Mouse (Mus musculus): ENCODE data around the gene 2510002D24Rik. TPM values are rescaled to one million over a fixed set of nuclear protein-coding genes. Genes with fewer than 3 reads are reported as not detected.

The 2510002D24Rik gene
- polyA plus RNA-seq (2015; fragmentation: Nextera tagmentation; extraction: Ambion mirVana): 16.4 and 18.1 TPM in 2 replicates

- WGBS (ENCODE audit: insufficient replicate concordance): under 1% methylated on average over 46 of the region's 46 CpGs
Observed at GRCm38 (mm10) chr16:18836468-18837208, at the start of gene 2510002D24Rik, which contains the start of gene Gm28539. TSS of gene 2510002D24Rik (plus strand) at chr16:18836578. TSS of gene Gm28539 (plus strand) at chr16:18836584.

DNA sequence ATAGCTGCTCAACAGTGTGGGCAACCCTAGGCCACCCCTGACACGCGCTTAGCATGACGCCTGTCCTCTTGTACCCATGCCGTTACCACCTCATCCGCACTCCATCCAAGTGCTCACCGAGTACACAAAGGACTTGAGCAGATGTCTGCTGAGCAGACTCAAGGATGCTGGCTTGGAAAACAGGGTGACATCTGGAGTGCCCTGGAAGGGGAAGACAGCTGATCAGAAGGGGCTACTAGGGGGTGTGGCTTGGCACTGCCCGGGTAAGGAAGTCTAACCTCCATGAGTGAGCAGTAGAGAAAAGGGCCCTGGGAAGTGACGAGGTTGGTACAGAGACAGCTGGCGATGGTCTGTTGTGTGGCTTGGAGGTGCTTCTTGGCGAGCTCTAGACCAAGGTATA lies 49.7 kb upstream of the 2510002D24Rik start:
- Histone ChIP-seq H3K4me2 (ENCODE audit: low read depth, low read length) (no peak overlapping the region), H3K9ac (ENCODE audit: low read depth, low read length) (no peak overlapping the region), H3K4me1 (ENCODE audit: control insufficient read depth, low read depth, low read length) (peaks cover 13% of the 10 kb centered on the region), H3K4me3 (ENCODE audit: low read depth, low read length) (no peak overlapping the region), H3K27ac (ENCODE audit: low read length) (no peak overlapping the region), H3K27me3 (ENCODE audit: control insufficient read depth, insufficient read depth, low read depth, low read length) (no peaks in the 10 kb centered on the region), H3K9me3 (replicated peaks; ENCODE audit: control insufficient read depth, low read length) (no peaks in the 10 kb centered on the region), H3K36me3 (ENCODE audit: control insufficient read depth, insufficient read depth) (peaks cover 56% of the 10 kb centered on the region)
- 89% methylated on average over 10 of the region's 10 CpGs for WGBS (ENCODE audit: insufficient replicate concordance)
- no peak for ATAC-seq (ENCODE audit: low read depth)

More at GRCm38 (mm10) chr16:18836468-18837208, at the start of gene 2510002D24Rik, which contains the start of gene Gm28539:
- Histone ChIP-seq H3K9me3 (replicated peaks; ENCODE audit: control insufficient read depth, low read length) (no peaks in the 10 kb centered on the region), H3K4me1 (ENCODE audit: control insufficient read depth, low read depth, low read length) (peaks cover 8% of the 10 kb centered on the region), H3K4me2 (ENCODE audit: low read depth, low read length) (peak within 1 kb of the TSS; percentile 80), H3K4me3 (ENCODE audit: low read depth, low read length) (peak within 1 kb of the TSS; percentile 77), H3K27ac (ENCODE audit: low read length) (peak within 1 kb of the TSS; percentile 60), H3K36me3 (ENCODE audit: control insufficient read depth, insufficient read depth) (peaks cover 13% of the 10 kb centered on the region), H3K9ac (ENCODE audit: low read depth, low read length) (peak within 1 kb of the TSS; percentile 94), H3K27me3 (ENCODE audit: control insufficient read depth, insufficient read depth, low read depth, low read length) (no peaks in the 10 kb centered on the region)
- peak; percentile 99 for ATAC-seq (ENCODE audit: low read depth)

DNA sequence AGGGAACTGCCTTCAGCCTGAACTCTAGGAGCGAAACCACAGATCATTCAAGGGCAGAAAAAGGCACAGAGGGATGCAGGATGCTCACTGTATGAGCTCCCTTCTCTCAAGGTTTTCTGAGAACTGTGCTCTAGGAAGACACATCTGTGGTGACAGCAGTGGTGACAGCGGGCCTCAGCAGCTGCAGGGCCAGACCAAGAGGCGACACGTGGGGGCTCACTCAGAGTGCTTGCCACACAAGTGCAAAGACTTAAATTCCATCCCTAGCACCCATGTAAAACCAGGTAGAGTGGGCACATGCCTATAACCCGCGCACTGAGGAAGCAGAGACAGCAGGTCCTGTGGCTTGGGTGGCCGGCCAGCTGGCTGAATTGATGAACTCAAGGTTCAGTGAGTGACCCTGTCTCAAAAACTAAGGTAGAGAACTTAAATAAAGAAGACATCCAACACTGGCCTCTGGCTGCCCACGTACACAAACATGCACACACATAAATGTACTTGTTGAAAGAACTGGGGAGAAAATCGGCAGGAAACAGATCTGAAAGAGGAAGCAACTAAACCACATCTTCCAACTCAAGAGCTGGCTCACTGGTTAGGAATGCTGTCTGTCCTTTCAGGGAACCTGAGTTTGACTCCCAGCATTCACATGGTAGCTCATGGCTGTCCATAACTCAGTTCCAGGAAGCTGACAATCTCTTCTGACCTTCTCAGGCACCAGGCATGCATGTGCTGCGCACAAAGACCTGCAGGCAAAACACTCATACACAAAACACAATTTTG lies 47.6 kb upstream of the 2510002D24Rik start:
- H3K4me3 ChIP-seq (ENCODE audit: low read depth, low read length): no peak overlapping the region
- no peak for ATAC-seq (ENCODE audit: low read depth)
- no peaks in the 10 kb centered on the region for H3K27me3 ChIP-seq (ENCODE audit: control insufficient read depth, insufficient read depth, low read depth, low read length)
- H3K9me3 ChIP-seq (replicated peaks; ENCODE audit: control insufficient read depth, low read length): no peaks in the 10 kb centered on the region
- 52% methylated on average over 10 of the region's 10 CpGs for WGBS (ENCODE audit: insufficient replicate concordance)
- H3K4me1 ChIP-seq (ENCODE audit: control insufficient read depth, low read depth, low read length): peaks cover 13% of the 10 kb centered on the region
- H3K27ac ChIP-seq (ENCODE audit: low read length): no peak overlapping the region
- no peak overlapping the region for H3K4me2 ChIP-seq (ENCODE audit: low read depth, low read length)
- no peak overlapping the region for H3K9ac ChIP-seq (ENCODE audit: low read depth, low read length)
- peaks cover 56% of the 10 kb centered on the region for H3K36me3 ChIP-seq (ENCODE audit: control insufficient read depth, insufficient read depth)

- H3K9me3 ChIP-seq (replicated peaks; ENCODE audit: control insufficient read depth, low read length): no peaks in the 10 kb centered on the region
- no peak overlapping the region for H3K4me3 ChIP-seq (ENCODE audit: low read depth, low read length)
- H3K4me1 ChIP-seq (ENCODE audit: control insufficient read depth, low read depth, low read length): no peaks in the 10 kb centered on the region
- no peak overlapping the region for H3K4me2 ChIP-seq (ENCODE audit: low read depth, low read length)
- peaks cover 69% of the 10 kb centered on the region for H3K36me3 ChIP-seq (ENCODE audit: control insufficient read depth, insufficient read depth)
- ATAC-seq (ENCODE audit: low read depth): no peak
- WGBS (ENCODE audit: insufficient replicate concordance): 92% methylated on average over 11 of the region's 11 CpGs
- no peaks in the 10 kb centered on the region for H3K27me3 ChIP-seq (ENCODE audit: control insufficient read depth, insufficient read depth, low read depth, low read length)
- no peak overlapping the region for H3K27ac ChIP-seq (ENCODE audit: low read length)
- H3K9ac ChIP-seq (ENCODE audit: low read depth, low read length): no peak overlapping the region
Observed at GRCm38 (mm10) chr16:18795223-18795899, 41.0 kb upstream of the 2510002D24Rik start.

DNA sequence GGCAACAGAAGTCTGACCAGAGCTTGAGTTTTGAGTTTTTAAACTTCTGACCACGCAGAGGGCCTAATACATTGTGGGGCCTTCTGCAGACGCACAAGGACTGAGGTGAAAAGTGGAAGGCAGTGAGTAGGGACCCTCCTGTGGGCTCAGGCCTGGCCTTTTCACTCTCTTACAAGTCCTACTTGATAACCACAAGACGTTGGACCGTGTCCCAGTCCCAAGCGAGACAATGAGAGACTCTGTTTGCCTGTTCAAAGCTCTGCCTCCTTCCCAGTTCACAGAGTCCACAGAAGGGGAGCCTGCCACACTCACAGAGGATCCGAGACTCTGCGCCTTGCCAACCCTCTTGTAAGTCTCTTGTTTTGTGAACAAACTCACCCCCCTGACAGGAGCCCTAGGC lies 39.7 kb upstream of the 2510002D24Rik start:
- Histone ChIP-seq H3K27me3 (ENCODE audit: control insufficient read depth, insufficient read depth, low read depth, low read length) (no peaks in the 10 kb centered on the region), H3K9ac (ENCODE audit: low read depth, low read length) (no peak overlapping the region), H3K4me2 (ENCODE audit: low read depth, low read length) (no peak overlapping the region), H3K4me3 (ENCODE audit: low read depth, low read length) (no peak overlapping the region), H3K9me3 (replicated peaks; ENCODE audit: control insufficient read depth, low read length) (no peaks in the 10 kb centered on the region), H3K27ac (ENCODE audit: low read length) (no peak overlapping the region), H3K36me3 (ENCODE audit: control insufficient read depth, insufficient read depth) (peaks cover 69% of the 10 kb centered on the region), H3K4me1 (ENCODE audit: control insufficient read depth, low read depth, low read length) (no peaks in the 10 kb centered on the region)
- no peak for ATAC-seq (ENCODE audit: low read depth)
- WGBS (ENCODE audit: insufficient replicate concordance): 92% methylated on average over 7 of the region's 7 CpGs

- H3K9ac ChIP-seq (ENCODE audit: low read depth, low read length): no peak overlapping the region
- H3K27me3 ChIP-seq (ENCODE audit: control insufficient read depth, insufficient read depth, low read depth, low read length): no peaks in the 10 kb centered on the region
- no peak overlapping the region for H3K4me2 ChIP-seq (ENCODE audit: low read depth, low read length)
- ATAC-seq (ENCODE audit: low read depth): no peak
- H3K36me3 ChIP-seq (ENCODE audit: control insufficient read depth, insufficient read depth): peaks cover 69% of the 10 kb centered on the region
- H3K4me3 ChIP-seq (ENCODE audit: low read depth, low read length): no peak overlapping the region
- H3K4me1 ChIP-seq (ENCODE audit: control insufficient read depth, low read depth, low read length): no peaks in the 10 kb centered on the region
- H3K9me3 ChIP-seq (replicated peaks; ENCODE audit: control insufficient read depth, low read length): no peaks in the 10 kb centered on the region
- WGBS (ENCODE audit: insufficient replicate concordance): 86% methylated on average over 5 of the region's 5 CpGs
- no peak overlapping the region for H3K27ac ChIP-seq (ENCODE audit: low read length)
Observed at GRCm38 (mm10) chr16:18798151-18798550, 38.2 kb upstream of the 2510002D24Rik start.

DNA sequence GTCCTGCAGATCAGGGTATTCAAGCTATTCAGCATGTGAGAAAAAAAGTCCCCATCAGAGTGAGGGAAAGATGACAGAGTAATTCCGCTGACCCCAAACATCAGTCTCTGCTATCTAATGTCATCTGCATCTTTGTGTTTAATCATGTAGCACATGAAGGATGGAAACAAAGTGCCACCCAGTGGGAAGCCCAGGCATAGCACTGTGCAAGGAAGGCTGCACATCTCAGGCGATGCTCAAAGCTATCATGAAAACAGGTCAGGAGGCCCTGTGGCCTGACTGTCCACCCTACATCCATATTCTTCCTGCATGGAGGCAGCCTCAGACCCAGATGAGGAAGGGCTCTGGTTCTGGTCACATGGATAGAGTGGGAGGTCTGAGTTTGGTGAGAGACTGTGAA lies 37.5 kb upstream of the 2510002D24Rik start:
- Histone ChIP-seq H3K4me3 (ENCODE audit: low read depth, low read length) (no peak overlapping the region), H3K9ac (ENCODE audit: low read depth, low read length) (no peak overlapping the region), H3K4me2 (ENCODE audit: low read depth, low read length) (no peak overlapping the region), H3K27me3 (ENCODE audit: control insufficient read depth, insufficient read depth, low read depth, low read length) (no peaks in the 10 kb centered on the region), H3K36me3 (ENCODE audit: control insufficient read depth, insufficient read depth) (peaks cover 64% of the 10 kb centered on the region), H3K27ac (ENCODE audit: low read length) (no peak overlapping the region), H3K9me3 (replicated peaks; ENCODE audit: control insufficient read depth, low read length) (no peaks in the 10 kb centered on the region), H3K4me1 (ENCODE audit: control insufficient read depth, low read depth, low read length) (no peaks in the 10 kb centered on the region)
- no peak for ATAC-seq (ENCODE audit: low read depth)
- 74% methylated on average over 2 of the region's 2 CpGs for WGBS (ENCODE audit: insufficient replicate concordance)

DNA sequence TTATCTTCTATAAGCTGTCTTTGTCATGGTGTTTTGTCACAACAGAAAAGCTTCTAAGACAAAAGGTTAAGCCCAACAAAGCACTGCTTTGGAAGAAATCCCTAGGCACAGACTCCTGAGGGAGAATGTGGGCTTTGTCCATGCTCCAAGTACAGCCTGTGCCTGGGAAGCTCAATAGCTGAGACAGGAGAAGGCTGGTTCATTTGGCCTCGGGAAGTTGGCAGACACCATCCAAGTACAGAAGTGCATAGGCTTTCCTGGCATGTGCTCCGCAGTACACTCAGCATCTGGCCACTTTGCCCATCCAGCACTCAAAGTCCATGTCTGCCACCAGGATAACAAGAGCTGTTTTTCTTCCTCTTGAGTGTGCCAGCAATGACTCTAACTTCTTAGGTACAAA lies 30.6 kb upstream of the 2510002D24Rik start:
- Histone ChIP-seq H3K4me2 (ENCODE audit: low read depth, low read length) (no peak overlapping the region), H3K9me3 (replicated peaks; ENCODE audit: control insufficient read depth, low read length) (no peaks in the 10 kb centered on the region), H3K4me3 (ENCODE audit: low read depth, low read length) (no peak overlapping the region), H3K4me1 (ENCODE audit: control insufficient read depth, low read depth, low read length) (peaks cover 6% of the 10 kb centered on the region), H3K27me3 (ENCODE audit: control insufficient read depth, insufficient read depth, low read depth, low read length) (no peaks in the 10 kb centered on the region), H3K36me3 (ENCODE audit: control insufficient read depth, insufficient read depth) (peaks cover 57% of the 10 kb centered on the region), H3K27ac (ENCODE audit: low read length) (no peak overlapping the region), H3K9ac (ENCODE audit: low read depth, low read length) (no peak overlapping the region)
- no peak for ATAC-seq (ENCODE audit: low read depth)
- WGBS (ENCODE audit: insufficient replicate concordance): 82% methylated on average over 2 of the region's 2 CpGs
